Mouse (Mus musculus) testis, adult 2 months (tissue): ENCODE results near the gene Psmc3ip.

ENCODE experiments used
- CTCF ChIP-seq: fragments of 200-500 bp; IDR thresholded peaks from 2 replicates; pipeline ENCODE4 v1.5.1; 2012; ENCODE audit warnings: low read depth, mild to moderate bottlenecking, inconsistent platforms, low read length, moderate library complexity; ENCODE audit not compliant: control insufficient read depth, insufficient read depth, insufficient replicate concordance
- POLR2A ChIP-seq: fragments of 200-500 bp; IDR thresholded peaks from 2 replicates; pipeline ENCODE4 v1.6.1; 2012; ENCODE audit warnings: low read depth, mild to moderate bottlenecking, inconsistent platforms, low read length, moderate library complexity; ENCODE audit not compliant: control insufficient read depth

- TF ChIP-seq POLR2A (no peak), CTCF (no peak)
Observed at GRCm38 (mm10) chr11:101128996-101129577, 33.9 kb upstream of the Psmc3ip start.
